Mouse (Mus musculus): ENCODE measurements around the gene Hrh3. TPM values are rescaled to one million over a fixed set of nuclear protein-coding genes. Genes with fewer than 3 reads are reported as not detected.

Gene Hrh3
- total and polyA plus RNA-seq, 3 experiments: 0.06 to 0.21 TPM; not detected in 1

- WGBS: 31% methylated on average over 10 of the region's 10 CpGs
- Histone ChIP-seq H3K4me3 (no peak overlapping the region), H3K79me2 (replicated peaks; ENCODE audit: control insufficient read depth, insufficient read depth, low read length) (0 out of 2 replicates have a peak, but pooled peaks cover 2% of the 10 kb centered on the region), H3K9ac (ENCODE audit: low read depth, low read length) (0 out of 2 replicates have a peak overlapping the region, but pooled peaks have one; percentile 14), H3K27me3 (ENCODE audit: control insufficient read depth, insufficient read depth, low read length) (no peaks in the 10 kb centered on the region), H3K27ac (peak overlapping the region; percentile 65), H3K4me1 (ENCODE audit: control insufficient read depth, insufficient read depth, low read length) (peaks cover 20% of the 10 kb centered on the region), H3K36me3 (ENCODE audit: control insufficient read depth, insufficient read depth, low read length) (no peaks in the 10 kb centered on the region)
- intact Hi-C loops (cut with DNase I): loop anchor here (5.0 kb wide), 3 partner anchors 44 to 144 kb away; partner anchors contain the start of gene Mtg2
- DNase-seq: peak; percentile 46 to 61
- TF ChIP-seq EP300 (IDR thresholded peaks at IDR 0.05; ENCODE audit: insufficient read depth, low read depth, low read length) (no peak), POLR2A (IDR thresholded peaks at IDR 0.05; ENCODE audit: insufficient read depth, low read depth, low read length) (no peak), CTCF (IDR thresholded peaks at IDR 0.05) (no peak)
Measured at GRCm38 (mm10) chr2:180116081-180116493, 11.8 kb upstream of the Hrh3 start.

GRCm38 (mm10) chr2:180115279-180115678 lies 11.0 kb upstream of the Hrh3 start:
- peaks cover 20% of the 10 kb centered on the region for H3K4me1 ChIP-seq (ENCODE audit: control insufficient read depth, insufficient read depth, low read length)
- TF ChIP-seq EP300 (IDR thresholded peaks at IDR 0.05; ENCODE audit: insufficient read depth, low read depth, low read length): no peak
- TF ChIP-seq CTCF (IDR thresholded peaks at IDR 0.05): no peak
- TF ChIP-seq POLR2A (IDR thresholded peaks at IDR 0.05; ENCODE audit: insufficient read depth, low read depth, low read length): no peak
- no peaks in the 10 kb centered on the region for H3K36me3 ChIP-seq (ENCODE audit: control insufficient read depth, insufficient read depth, low read length)
- peak overlapping the region; percentile 65 for H3K27ac ChIP-seq
- H3K79me2 ChIP-seq (replicated peaks; ENCODE audit: control insufficient read depth, insufficient read depth, low read length): 0 out of 2 replicates have a peak, but pooled peaks cover 2% of the 10 kb centered on the region
- H3K27me3 ChIP-seq (ENCODE audit: control insufficient read depth, insufficient read depth, low read length): no peaks in the 10 kb centered on the region
- H3K4me3 ChIP-seq: no peak overlapping the region
- DNase-seq: peak; percentile 50 to 60
- H3K9ac ChIP-seq (ENCODE audit: low read depth, low read length): no peak overlapping the region
- intact Hi-C loops (cut with DNase I): loop anchor here (5.0 kb wide), 3 partner anchors 43 to 143 kb away; partner anchors contain the start of gene Mtg2
- WGBS: 12% methylated on average over 6 of the region's 6 CpGs

- Histone ChIP-seq H3K79me2 (replicated peaks; ENCODE audit: control insufficient read depth, insufficient read depth, low read length) (no peaks in the 10 kb centered on the region), H3K27me3 (ENCODE audit: control insufficient read depth, insufficient read depth, low read length) (no peaks in the 10 kb centered on the region), H3K4me1 (ENCODE audit: control insufficient read depth, insufficient read depth, low read length) (peaks cover 17% of the 10 kb centered on the region), H3K4me3 (no peak overlapping the region), H3K9ac (ENCODE audit: low read depth, low read length) (no peak overlapping the region), H3K27ac (peak overlapping the region; percentile 65), H3K36me3 (ENCODE audit: control insufficient read depth, insufficient read depth, low read length) (no peaks in the 10 kb centered on the region)
- DNase-seq: peak; percentile 71 to 83
- intact Hi-C loops (cut with DNase I): no loop called here
- no peak for TF ChIP-seq POLR2A (IDR thresholded peaks at IDR 0.05; ENCODE audit: insufficient read depth, low read depth, low read length)
- no peak for TF ChIP-seq EP300 (IDR thresholded peaks at IDR 0.05; ENCODE audit: insufficient read depth, low read depth, low read length)
- TF ChIP-seq CTCF (IDR thresholded peaks at IDR 0.05): peak; percentile 27
- 43% methylated on average over 17 of the region's 17 CpGs for WGBS
Measured at GRCm38 (mm10) chr2:180113909-180114890, 9.9 kb upstream of the Hrh3 start.

- 32% methylated on average over 6 of the region's 6 CpGs for WGBS
Measured at GRCm38 (mm10) chr2:180108285-180108684, 4.0 kb upstream of the Hrh3 start.

GRCm38 (mm10) chr2:180107081-180107480 lies 2.8 kb upstream of the Hrh3 start:
- TF ChIP-seq POLR2A (IDR thresholded peaks at IDR 0.05; ENCODE audit: insufficient read depth, low read depth, low read length) (no peak), EP300 (IDR thresholded peaks at IDR 0.05; ENCODE audit: insufficient read depth, low read depth, low read length) (no peak), CTCF (IDR thresholded peaks at IDR 0.05) (peak; percentile 34)
- Histone ChIP-seq H3K27me3 (ENCODE audit: control insufficient read depth, insufficient read depth, low read length) (peaks cover 7% of the 10 kb centered on the region; the same call in 1 of the 2 replicates), H3K9ac (ENCODE audit: low read depth, low read length) (no peak overlapping the region), H3K36me3 (ENCODE audit: control insufficient read depth, insufficient read depth, low read length) (no peaks in the 10 kb centered on the region), H3K79me2 (replicated peaks; ENCODE audit: control insufficient read depth, insufficient read depth, low read length) (no peaks in the 10 kb centered on the region), H3K27ac (no peak overlapping the region), H3K4me3 (no peak overlapping the region), H3K4me1 (ENCODE audit: control insufficient read depth, insufficient read depth, low read length) (no peaks in the 10 kb centered on the region; the same call in 1 of the 2 replicates)
- intact Hi-C loops (cut with DNase I): no loop called here
- no peak for DNase-seq
- WGBS: 58% methylated on average over 4 of the region's 4 CpGs

More at GRCm38 (mm10) chr2:180108285-180108684, 4.0 kb upstream of the Hrh3 start:
- no peak overlapping the region for H3K9ac ChIP-seq (ENCODE audit: low read depth, low read length)
- intact Hi-C loops (cut with DNase I): no loop called here
- TF ChIP-seq EP300 (IDR thresholded peaks at IDR 0.05; ENCODE audit: insufficient read depth, low read depth, low read length): no peak
- no peak for DNase-seq
- H3K79me2 ChIP-seq (replicated peaks; ENCODE audit: control insufficient read depth, insufficient read depth, low read length): no peaks in the 10 kb centered on the region
- no peak overlapping the region for H3K4me3 ChIP-seq
- no peaks in the 10 kb centered on the region for H3K36me3 ChIP-seq (ENCODE audit: control insufficient read depth, insufficient read depth, low read length)
- H3K27me3 ChIP-seq (ENCODE audit: control insufficient read depth, insufficient read depth, low read length): peaks cover 7% of the 10 kb centered on the region; the same call in 1 of the 2 replicates
- H3K4me1 ChIP-seq (ENCODE audit: control insufficient read depth, insufficient read depth, low read length): no peaks in the 10 kb centered on the region; the same call in 1 of the 2 replicates
- no peak overlapping the region for H3K27ac ChIP-seq

All from heart, adult 2 months (tissue).